Mouse (Mus musculus) hindbrain, embryonic 10.5 days (tissue): ENCODE measurements around the gene Agpat1. TPM values are rescaled to one million over a fixed set of nuclear protein-coding genes. Genes with fewer than 3 reads are reported as not detected.
A peak's percentile ranks its signal among the peaks of the same experiment; 100 is the strongest.

ENCODE experiments used
- DNase-seq: peaks from one replicate; pipeline ENCODE4 v3.0.0-alpha.2; 2017; ENCODE audit warnings: low spot score
- H3K27ac ChIP-seq: fragments of 300-500 bp; sonication (generic); 2 replicates; pipeline ENCODE4 v1.5.1; 2016; ENCODE audit warnings: mild to moderate bottlenecking, moderate library complexity
- H3K27me3 ChIP-seq: fragments of 300-500 bp; sonication (generic); 2 replicates; pipeline ENCODE4 v1.6.1; 2016; ENCODE audit warnings: mild to moderate bottlenecking; ENCODE audit not compliant: poor library complexity, insufficient read depth, severe bottlenecking
- H3K36me3 ChIP-seq: fragments of 300-500 bp; sonication (generic); 2 replicates; pipeline ENCODE4 v1.6.1; 2016; ENCODE audit warnings: mild to moderate bottlenecking, moderate library complexity
- H3K4me1 ChIP-seq: fragments of 300-500 bp; sonication (generic); replicated peaks from 2 replicates; pipeline ENCODE4 v1.6.1; 2016; ENCODE audit warnings: mild to moderate bottlenecking
- H3K4me3 ChIP-seq: fragments of 300-500 bp; sonication (generic); 2 replicates; pipeline ENCODE4 v1.5.1; 2016; ENCODE audit warnings: mild to moderate bottlenecking, moderate library complexity
- H3K9me3 ChIP-seq: fragments of 300-500 bp; sonication (generic); 2 replicates; pipeline ENCODE4 v1.6.1; 2016; ENCODE audit warnings: mild to moderate bottlenecking, moderate library complexity
- WGBS: fragments of 180-500 bp; shearing (Covaris S2); methylation state at CpG from one replicate; pipeline ENCODE4 v1.1.7; 2016; 5-methylcytosine and 5-hydroxymethylcytosine counted together
- polyA plus RNA-seq: library from polyadenylated mRNA; unstranded; fragments of >200 nt; fragmentation: Nextera tagmentation; extraction: Ambion mirVana; gene quantifications from 2 replicates; pipeline ENCODE4 v1.2.1, GENCODE M21; 2016

Agpat1 gene
- polyA plus RNA-seq, 1 experiment from 2014 or later = 104 TPM

DNA sequence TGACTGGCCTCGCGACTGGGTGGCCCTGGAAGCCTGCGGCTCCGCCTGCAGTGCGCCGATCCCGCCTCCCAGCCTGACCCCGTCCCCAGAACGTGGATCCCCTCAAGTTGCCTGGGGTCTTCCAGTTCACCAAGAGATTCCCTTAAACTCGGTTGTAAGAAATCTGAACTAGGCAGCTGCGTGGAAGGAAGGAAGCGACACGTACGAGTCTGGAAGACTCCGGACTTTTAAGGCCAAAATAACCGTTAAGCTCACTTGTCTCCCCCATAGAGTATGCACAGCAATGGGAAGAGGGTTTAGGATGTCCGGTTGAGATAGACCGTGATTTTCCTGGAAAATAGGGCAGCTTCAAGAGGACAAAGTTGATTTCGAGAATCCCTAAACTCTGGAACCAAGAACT, 16.2 kb upstream of the Agpat1 start:
- Histone ChIP-seq H3K9me3 (no peaks in the 10 kb centered on the region), H3K4me1 (peaks cover 89% of the 10 kb centered on the region), H3K27me3 (no peaks in the 10 kb centered on the region), H3K27ac (peak overlapping the region; percentile 98), H3K36me3 (no peaks in the 10 kb centered on the region), H3K4me3 (peak overlapping the region; percentile 67)
- no peak for DNase-seq
- 3% methylated on average over 19 of the region's 19 CpGs for WGBS

DNA sequence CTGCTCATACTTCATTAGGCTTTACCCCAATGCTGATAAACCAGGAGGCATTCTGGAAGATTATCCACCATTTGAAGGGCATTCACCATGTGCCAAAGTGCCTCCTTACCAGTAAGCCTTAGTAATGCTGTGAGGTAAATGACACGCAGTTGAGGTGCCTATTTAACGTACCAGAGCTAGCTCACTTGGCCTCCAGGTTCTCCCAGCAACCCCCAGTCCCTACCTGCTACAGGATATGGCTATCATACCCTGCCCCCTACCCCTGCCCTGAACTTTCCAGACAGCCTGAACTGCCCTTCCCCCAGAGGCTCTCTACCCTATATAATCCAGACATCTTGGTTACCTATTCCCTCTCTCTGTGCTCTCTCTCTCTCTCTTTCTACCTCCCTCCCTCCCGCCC, 15.3 kb upstream of the Agpat1 start:
- no peak for DNase-seq
- 70% methylated on average over 3 of the region's 3 CpGs for WGBS
- Histone ChIP-seq H3K4me1 (peaks cover 90% of the 10 kb centered on the region), H3K27ac (peak overlapping the region; percentile 99), H3K36me3 (0 out of 2 replicates have a peak, but pooled peaks cover 2% of the 10 kb centered on the region), H3K9me3 (no peaks in the 10 kb centered on the region), H3K27me3 (no peaks in the 10 kb centered on the region), H3K4me3 (peak overlapping the region; percentile 67)

DNA sequence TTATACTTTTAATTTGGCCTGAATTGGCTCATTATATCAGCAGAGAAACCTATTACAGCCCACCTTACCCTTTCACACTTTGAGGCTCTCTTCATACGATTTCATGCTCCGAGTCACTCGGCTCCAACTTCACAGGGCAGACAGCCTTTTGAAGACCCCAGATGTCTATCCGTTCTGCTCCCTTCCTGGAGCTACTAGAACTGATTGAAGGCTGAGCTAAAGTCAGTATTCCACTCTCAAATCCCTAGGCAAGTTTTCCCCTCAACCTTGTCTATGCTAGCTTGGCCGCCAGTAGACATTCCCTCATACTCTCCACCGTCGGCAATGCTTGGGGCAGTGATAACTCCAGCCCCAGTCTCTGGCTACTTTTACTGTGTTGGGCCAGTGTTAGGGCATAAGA, 14.9 kb upstream of the Agpat1 start:
- H3K27ac ChIP-seq = peak overlapping the region; percentile 99
- WGBS = 51% methylated on average over 7 of the region's 7 CpGs
- H3K36me3 ChIP-seq = peaks cover 6% of the 10 kb centered on the region
- DNase-seq = no peak
- peaks cover 94% of the 10 kb centered on the region for H3K4me1 ChIP-seq
- peak overlapping the region; percentile 87 for H3K4me3 ChIP-seq
- no peaks in the 10 kb centered on the region for H3K27me3 ChIP-seq
- no peaks in the 10 kb centered on the region for H3K9me3 ChIP-seq

DNA sequence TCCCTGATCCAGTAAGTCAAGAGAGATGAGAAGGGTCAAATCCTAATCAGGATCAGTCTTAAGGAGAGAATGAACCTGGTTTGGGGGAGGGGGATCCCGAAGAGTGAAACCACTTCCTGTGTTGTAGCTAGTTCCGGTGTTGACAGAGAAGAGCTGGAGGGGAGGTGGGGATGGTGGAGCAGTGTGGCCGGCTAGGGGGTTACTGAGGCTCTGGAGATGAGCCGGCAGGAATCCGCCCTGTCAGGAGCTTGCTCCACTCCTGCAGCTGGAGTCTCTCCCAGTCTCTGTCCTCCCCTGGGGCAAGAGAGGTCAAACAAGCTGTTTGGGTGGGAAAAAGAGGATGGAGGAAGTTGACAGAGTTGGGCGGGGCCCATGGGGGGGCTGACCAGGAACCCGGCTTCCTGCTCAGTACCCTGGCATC, 14.4 kb upstream of the Agpat1 start, which contains the start of gene Gpsm3:
TSS of gene Gpsm3 (plus strand) at position 126 of the 421 bp plus-strand sequence.
- H3K9me3 ChIP-seq = no peaks in the 10 kb centered on the region
- H3K27ac ChIP-seq = peak within 1 kb of the TSS; percentile 99
- H3K27me3 ChIP-seq = no peaks in the 10 kb centered on the region
- DNase-seq = no peak
- H3K4me3 ChIP-seq = peak within 1 kb of the TSS; percentile 87
- peaks cover 96% of the 10 kb centered on the region for H3K4me1 ChIP-seq
- 19% methylated on average over 7 of the region's 7 CpGs for WGBS
- peaks cover 11% of the 10 kb centered on the region for H3K36me3 ChIP-seq

DNA sequence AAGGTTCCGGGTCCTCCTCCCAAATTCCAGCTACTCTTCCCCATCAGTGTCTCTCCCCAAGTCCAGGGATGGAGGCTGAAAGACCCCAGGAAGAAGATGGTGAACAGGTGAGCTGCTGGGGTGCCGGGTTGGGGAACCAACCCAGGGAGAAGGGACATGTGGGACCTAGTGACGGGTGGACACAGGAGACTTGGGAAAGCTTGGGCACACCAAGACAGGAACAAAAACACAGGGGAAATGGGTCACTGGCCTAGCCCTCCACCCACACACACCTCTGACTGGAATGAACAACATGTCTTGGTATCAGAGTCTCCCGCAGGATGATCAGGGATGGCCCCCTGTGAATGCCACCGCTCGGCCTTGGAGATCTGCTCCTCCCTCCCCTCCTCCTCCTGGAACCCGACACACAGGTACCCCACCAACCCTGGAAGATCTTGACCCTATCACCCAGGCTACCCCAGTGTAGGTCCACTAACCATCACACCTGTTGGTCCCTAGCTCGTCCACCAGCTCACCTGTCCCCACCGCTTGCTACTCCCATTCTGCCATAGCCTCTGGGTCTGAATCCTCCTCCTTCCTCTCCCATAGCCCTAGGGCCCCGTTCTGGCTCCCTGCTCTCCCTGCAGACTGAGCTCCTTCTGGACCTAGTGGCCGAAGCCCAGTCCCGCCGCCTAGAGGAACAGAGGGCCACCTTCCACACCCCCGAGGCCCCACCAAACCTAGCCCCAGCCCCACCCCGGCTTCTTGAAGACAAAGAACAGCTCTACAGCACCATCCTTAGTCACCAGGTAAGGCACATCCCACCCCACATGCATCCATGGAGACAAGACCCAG, 13.7 kb upstream of the Agpat1 start:
- DNase-seq = no peak
- no peaks in the 10 kb centered on the region for H3K27me3 ChIP-seq
- H3K4me3 ChIP-seq = peak overlapping the region; percentile 87
- peaks cover 96% of the 10 kb centered on the region for H3K4me1 ChIP-seq
- H3K9me3 ChIP-seq = no peaks in the 10 kb centered on the region
- peak overlapping the region; percentile 99 for H3K27ac ChIP-seq
- H3K36me3 ChIP-seq = peaks cover 18% of the 10 kb centered on the region
- WGBS = 65% methylated on average over 15 of the region's 15 CpGs

DNA sequence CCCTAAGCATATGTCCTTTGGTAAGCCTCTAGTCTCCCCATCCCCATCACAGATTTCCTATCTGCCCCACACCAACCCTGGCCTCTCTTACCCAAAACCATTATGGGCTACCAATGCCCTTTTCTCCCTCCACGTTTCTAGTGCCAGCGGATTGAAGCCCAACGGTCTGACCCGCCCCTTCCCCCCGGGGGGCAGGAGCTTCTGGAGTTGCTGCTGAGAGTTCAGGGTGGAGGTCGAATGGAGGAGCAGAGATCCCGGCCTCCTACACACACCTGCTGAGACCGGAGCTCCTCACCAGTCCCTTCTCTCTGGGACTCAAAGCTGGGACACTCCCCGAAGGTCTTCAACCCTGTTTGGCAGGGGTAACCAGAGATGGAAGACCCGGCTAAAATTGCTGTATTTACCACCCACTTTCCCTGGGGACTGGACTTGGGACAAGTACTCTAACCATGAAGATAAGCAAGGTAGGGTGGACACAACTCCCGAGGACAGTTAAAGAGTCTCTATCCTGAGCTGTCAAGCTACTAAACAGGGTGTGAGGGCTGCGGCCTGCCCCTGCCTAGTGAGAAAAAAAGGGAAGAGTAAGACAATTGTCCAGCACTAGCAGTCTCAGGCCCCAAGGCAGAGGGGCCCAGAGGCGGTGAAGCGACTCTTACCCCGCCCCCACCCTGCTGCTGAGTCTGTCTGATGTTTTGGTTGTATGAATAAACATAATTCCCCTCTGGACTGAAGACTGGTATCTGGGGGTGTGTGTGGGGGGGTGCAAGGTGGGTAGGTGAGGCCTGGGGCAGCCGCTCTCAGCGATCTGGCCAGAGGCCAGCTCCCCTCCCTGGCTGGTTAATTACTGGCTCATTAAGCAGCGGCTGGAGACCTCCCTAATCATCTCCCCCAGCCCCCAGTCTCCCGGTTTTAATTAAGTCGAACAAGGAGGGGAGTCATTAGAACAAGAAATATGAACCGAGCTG, 12.8 kb upstream of the Agpat1 start, which contains the start of gene Pbx2:
TSS of gene Pbx2 (plus strand) at position 238 of the 965 bp plus-strand sequence.
- H3K4me1 ChIP-seq = peaks cover 96% of the 10 kb centered on the region

DNA sequence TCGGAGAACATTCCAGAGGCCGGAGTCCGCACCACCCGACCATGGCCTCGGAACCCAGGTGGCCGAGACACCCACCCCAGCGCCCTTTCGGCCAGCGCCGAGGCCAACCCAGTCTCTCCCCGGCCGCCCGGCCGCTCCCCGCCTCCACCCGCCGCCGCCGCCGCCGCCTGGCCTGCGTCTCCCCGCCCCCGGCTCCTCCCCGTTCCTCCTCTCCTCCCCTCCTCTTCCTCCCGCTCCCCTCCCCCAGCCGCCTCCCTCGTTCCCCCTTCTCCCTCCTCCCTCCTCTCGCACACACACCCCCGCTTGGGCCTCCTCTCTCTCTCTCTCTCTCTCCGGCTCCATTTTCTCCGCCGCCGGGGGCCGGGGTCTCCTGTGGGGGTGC, 12.1 kb upstream of the Agpat1 start:
- no peaks in the 10 kb centered on the region for H3K27me3 ChIP-seq
- peaks cover 98% of the 10 kb centered on the region for H3K4me1 ChIP-seq
- H3K36me3 ChIP-seq = peaks cover 34% of the 10 kb centered on the region
- peak; percentile 92 for DNase-seq
- peak overlapping the region; percentile 87 for H3K4me3 ChIP-seq
- no peaks in the 10 kb centered on the region for H3K9me3 ChIP-seq
- 1% methylated on average over 35 of the region's 35 CpGs for WGBS
- H3K27ac ChIP-seq = peak overlapping the region; percentile 99

More for the DNA sequence above, 12.8 kb upstream of the Agpat1 start, which contains the start of gene Pbx2:
- Histone ChIP-seq H3K27ac (peak within 1 kb of the TSS; percentile 99), H3K9me3 (no peaks in the 10 kb centered on the region), H3K27me3 (no peaks in the 10 kb centered on the region), H3K4me3 (peak within 1 kb of the TSS; percentile 87), H3K36me3 (peaks cover 27% of the 10 kb centered on the region)
- peak; percentile 80 for DNase-seq
- WGBS = 2% methylated on average over 21 of the region's 21 CpGs

DNA sequence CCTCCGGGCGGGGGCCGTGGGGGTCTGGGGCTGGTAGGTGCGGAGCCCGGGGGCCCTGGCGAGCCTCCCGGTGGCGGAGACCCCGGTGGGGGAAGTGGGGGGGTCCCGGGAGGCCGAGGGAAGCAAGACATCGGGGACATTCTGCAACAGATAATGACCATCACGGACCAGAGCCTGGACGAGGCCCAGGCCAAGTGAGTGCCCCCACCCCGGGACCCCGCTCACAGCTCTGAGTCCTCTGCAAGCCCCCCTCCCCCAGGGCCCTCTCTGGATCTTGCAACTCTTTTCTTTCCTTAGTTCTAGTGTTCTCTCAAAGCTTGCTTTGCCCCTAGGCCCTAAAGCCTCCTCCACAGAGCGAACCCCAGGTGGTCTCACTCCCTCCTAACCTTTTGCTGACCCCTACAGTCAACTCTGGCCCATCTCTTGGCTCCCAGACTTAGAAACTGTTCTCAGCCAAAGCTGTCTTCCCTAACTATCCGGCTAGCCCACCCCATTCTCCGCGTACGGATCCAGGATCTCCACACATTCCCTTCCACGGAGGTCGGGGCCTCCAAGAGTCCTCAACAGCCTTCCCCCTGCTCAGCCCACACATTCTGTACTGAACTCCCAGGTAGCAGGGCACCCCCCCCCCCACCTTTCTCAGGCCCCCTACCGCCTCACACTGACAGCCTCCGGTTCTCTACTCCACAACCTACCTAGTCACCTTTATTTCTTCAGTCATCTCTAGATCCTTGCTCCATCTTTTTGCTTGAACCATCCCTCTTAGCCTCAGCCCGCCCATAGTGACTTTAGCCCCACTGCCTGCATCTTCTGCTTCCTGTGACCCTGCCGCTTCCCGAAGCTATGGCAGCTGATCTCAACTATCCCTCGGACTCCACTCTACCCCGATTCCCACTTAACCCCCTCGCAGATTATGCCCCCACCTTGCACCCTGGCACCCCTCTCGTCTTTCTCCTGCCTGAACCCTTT, 11.2 kb upstream of the Agpat1 start:
- DNase-seq = peak; percentile 63
- Histone ChIP-seq H3K4me1 (peaks cover 96% of the 10 kb centered on the region), H3K4me3 (peak overlapping the region; percentile 87), H3K27me3 (no peaks in the 10 kb centered on the region), H3K9me3 (no peaks in the 10 kb centered on the region), H3K36me3 (peaks cover 34% of the 10 kb centered on the region), H3K27ac (peak overlapping the region; percentile 99)
- under 1% methylated on average over 32 of the region's 32 CpGs for WGBS

DNA sequence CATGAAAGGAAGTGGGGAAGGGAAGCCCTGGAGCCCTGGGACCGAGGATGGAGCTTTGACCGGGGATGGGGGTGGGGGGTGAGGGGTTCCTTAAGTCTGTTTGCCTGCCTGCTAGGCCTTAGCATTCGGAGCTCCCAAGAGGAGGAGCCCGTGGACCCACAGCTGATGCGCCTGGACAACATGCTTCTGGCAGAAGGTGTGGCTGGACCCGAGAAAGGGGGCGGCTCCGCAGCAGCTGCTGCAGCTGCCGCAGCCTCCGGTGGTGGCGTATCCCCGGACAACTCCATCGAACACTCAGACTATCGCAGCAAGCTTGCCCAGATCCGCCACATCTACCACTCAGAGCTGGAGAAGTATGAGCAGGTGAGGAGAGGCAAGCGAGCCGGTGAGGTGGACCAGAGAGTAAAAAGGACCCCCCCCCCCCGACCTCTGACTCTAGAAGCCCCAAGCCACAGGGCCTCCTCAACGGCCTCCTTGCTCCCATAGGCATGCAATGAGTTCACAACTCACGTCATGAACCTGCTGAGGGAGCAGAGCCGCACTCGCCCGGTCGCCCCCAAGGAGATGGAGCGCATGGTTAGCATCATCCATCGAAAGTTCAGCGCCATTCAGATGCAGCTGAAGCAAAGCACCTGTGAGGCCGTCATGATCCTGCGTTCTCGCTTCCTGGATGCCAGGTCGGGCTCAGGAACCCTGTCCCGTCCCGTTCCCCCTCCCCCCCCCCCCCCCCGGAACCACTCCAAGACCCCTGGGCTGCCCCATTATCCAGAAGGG, 10.1 kb upstream of the Agpat1 start:
- Histone ChIP-seq H3K9me3 (no peaks in the 10 kb centered on the region), H3K27me3 (no peaks in the 10 kb centered on the region), H3K4me3 (peak overlapping the region; percentile 87), H3K36me3 (peaks cover 34% of the 10 kb centered on the region), H3K27ac (peak overlapping the region; percentile 99), H3K4me1 (peaks cover 93% of the 10 kb centered on the region)
- DNase-seq = peak; percentile 53
- 56% methylated on average over 34 of the region's 34 CpGs for WGBS

DNA sequence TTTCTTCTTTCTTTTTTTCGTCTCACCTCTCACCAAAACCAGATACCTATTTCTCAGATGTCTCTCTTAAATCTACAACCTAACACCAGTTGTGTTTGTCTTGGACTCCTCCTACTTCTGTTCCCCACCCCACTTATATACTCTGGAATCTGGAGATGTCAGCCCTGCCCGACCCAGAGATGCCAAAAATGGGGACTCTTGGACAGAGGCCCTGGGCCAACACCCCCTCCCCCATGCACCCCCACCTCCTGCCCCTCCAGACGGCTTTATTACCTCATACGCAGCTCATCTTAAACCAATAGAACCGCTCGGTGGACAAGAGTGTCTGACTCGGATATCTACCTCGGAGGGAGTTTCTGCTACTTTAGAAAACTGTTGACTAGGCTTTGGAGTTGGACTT, 8.0 kb upstream of the Agpat1 start:
- Histone ChIP-seq H3K4me3 (no peak overlapping the region), H3K9me3 (no peaks in the 10 kb centered on the region), H3K36me3 (peaks cover 51% of the 10 kb centered on the region), H3K4me1 (peaks cover 82% of the 10 kb centered on the region), H3K27me3 (no peaks in the 10 kb centered on the region), H3K27ac (no peak overlapping the region)
- no peak for DNase-seq
- 87% methylated on average over 8 of the region's 8 CpGs for WGBS

DNA sequence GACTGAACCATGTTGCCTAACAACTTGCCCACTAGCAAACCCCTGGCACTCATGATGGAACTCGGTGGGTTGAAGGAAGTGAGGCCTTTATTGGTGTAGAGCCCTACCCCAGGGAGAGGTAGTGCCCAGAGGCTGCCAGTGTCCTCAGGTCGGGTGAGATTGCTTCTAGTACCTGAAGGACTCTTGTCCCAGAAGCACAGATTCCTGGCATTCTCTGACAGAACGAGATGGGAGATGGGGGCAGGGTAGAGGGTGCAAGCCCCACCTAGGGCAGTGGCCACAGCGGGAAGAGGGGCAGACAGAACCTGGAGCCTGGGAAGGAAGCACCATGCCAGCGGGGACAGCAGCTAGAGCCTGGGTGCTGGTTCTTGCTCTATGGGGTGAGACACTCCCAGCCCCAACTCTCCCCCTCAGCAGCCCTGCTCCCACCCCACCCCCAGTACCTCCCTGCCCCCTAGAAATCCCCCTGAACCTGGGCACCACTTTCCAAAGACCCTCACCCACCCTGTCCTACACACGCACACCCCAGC, 6.4 kb upstream of the Agpat1 start, which contains the start of gene Ager:
TSS of gene Ager (plus strand) at position 297 of the 530 bp plus-strand sequence.
- H3K4me1 ChIP-seq = peaks cover 80% of the 10 kb centered on the region
- 23% methylated on average over 6 of the region's 6 CpGs for WGBS
- DNase-seq = no peak
- H3K27ac ChIP-seq = peak within 1 kb of the TSS; percentile 66
- H3K27me3 ChIP-seq = no peaks in the 10 kb centered on the region
- H3K4me3 ChIP-seq = peak within 1 kb of the TSS; percentile 11; the same call in 1 of the 2 replicates
- H3K36me3 ChIP-seq = peaks cover 62% of the 10 kb centered on the region
- H3K9me3 ChIP-seq = no peaks in the 10 kb centered on the region
